ENCODE assay signal across 8 mouse cellular contexts in the genomic region with DNA sequence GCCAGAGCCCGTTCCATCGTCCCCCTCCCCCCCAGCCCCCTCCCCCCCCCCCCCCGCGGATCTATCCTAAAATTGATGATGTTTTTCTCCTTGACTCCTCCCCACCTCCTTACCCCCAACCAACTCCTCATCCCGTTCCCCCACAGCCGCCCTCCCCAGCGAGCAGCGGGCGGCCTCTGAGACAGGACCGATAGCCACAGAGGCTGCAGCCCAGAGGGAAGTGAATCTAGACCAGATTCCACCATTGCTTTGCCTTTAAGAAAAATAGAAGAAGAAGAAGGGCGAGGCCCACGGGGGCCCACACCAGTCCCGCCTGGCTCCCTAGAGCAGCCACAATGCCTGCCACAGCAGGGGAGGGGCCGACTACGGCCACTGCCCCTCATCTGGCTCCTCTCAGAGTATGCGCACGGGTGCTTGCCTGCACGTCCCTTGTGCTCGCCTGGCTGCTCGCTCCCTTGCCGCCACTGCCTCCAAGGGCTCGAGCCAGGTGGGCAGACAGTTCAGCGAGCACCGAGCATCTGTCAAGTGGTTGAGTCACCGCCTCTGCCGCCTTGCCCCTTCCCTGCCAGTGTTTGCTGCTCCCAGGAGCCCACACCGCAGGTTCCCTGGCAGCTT.
DNase-seq lines count a peak whose midpoint lies in the region; ATAC-seq and TF ChIP-seq lines count a peak whose summit lies in the region.

No protein-coding gene starts in this region.

- H3K4me2 ChIP-seq in hindbrain, postnatal 0 days (ENCODE audit: low read depth, low read length), result peak overlapping the region; percentile 49
- H3K4me2 ChIP-seq in midbrain, embryonic 14.5 days (ENCODE audit: low read length), result peak overlapping the region; percentile 45

- H3K4me1 ChIP-seq in kidney, adult 2 months (ENCODE audit: control insufficient read depth, insufficient read depth, low read length), result no peaks in the 10 kb centered on the region
- no peaks in the 10 kb centered on the region for H3K4me1 ChIP-seq in hindbrain, postnatal 0 days (ENCODE audit: insufficient read depth, low read length)
- no peaks in the 10 kb centered on the region for H3K4me1 ChIP-seq in midbrain, embryonic 14.5 days (ENCODE audit: control insufficient read depth, insufficient read depth, low read length)

- no peak overlapping the region for H3K9ac ChIP-seq in hindbrain, postnatal 0 days (replicated peaks; ENCODE audit: low read length)
- H3K9ac ChIP-seq in midbrain, embryonic 14.5 days (replicated peaks; ENCODE audit: low read length), result peak overlapping the region; percentile 34; the same call in 1 of the 2 replicates

- ATAC-seq in hindbrain, postnatal 0 days, result peak; percentile 63; the same call in 1 of the 2 replicates
- ATAC-seq in midbrain, embryonic 14.5 days (ENCODE audit: low FRiP score, low TSS enrichment), result no peak; the same call in 1 of the 2 replicates
- no peak for ATAC-seq in erythroblast, adult 5-6 weeks (replicated peaks; ENCODE audit: low FRiP score, poor library complexity, severe bottlenecking)

- 20% methylated on average over 21 of the region's 27 CpGs for WGBS in kidney, adult 2 months
- WGBS in hindbrain, postnatal 0 days, result 60% methylated on average over 25 of the region's 27 CpGs
- WGBS in midbrain, embryonic 14.5 days, result 53% methylated on average over 24 of the region's 27 CpGs

- no peak for TF ChIP-seq POLR2A in kidney, adult 2 months (IDR thresholded peaks at IDR 0.05; ENCODE audit: low read depth, low read length)

- H3K9me3 ChIP-seq in hindbrain, postnatal 0 days (ENCODE audit: low read length), result 0 out of 2 replicates have a peak, but pooled peaks cover 2% of the 10 kb centered on the region
- H3K9me3 ChIP-seq in midbrain, embryonic 14.5 days (ENCODE audit: control insufficient read depth, low read length), result no peaks in the 10 kb centered on the region

- H3K27me3 ChIP-seq in kidney, adult 2 months (replicated peaks; ENCODE audit: control insufficient read depth, insufficient read depth, low read length), result no peaks in the 10 kb centered on the region
- no peaks in the 10 kb centered on the region for H3K27me3 ChIP-seq in hindbrain, postnatal 0 days (ENCODE audit: insufficient read depth, low read length)
- H3K27me3 ChIP-seq in midbrain, embryonic 14.5 days (ENCODE audit: control insufficient read depth, insufficient read depth, low read length), result no peaks in the 10 kb centered on the region

- H3K4me3 ChIP-seq in kidney, adult 2 months (ENCODE audit: insufficient read depth, low read depth, low read length), result peak overlapping the region; percentile 41
- peak overlapping the region; percentile 31 for H3K4me3 ChIP-seq in hindbrain, postnatal 0 days (ENCODE audit: low read length)
- H3K4me3 ChIP-seq in midbrain, embryonic 14.5 days (replicated peaks; ENCODE audit: low read depth, low read length), result peak overlapping the region; percentile 31

- peak; percentile 20 for DNase-seq in kidney, adult 2 months
- DNase-seq in kidney, postnatal 14 days, result no peak
- peak; percentile 2 for DNase-seq in embryo, embryonic 11 days
- DNase-seq in hindbrain, postnatal 0 days (ENCODE audit: low spot score), result peak; percentile 4
- peak; percentile 1 for DNase-seq in midbrain, embryonic 14.5 days
- DNase-seq in layer of hippocampus, adult 11-12 months (ENCODE audit: low spot score), result no peak
- no peak for DNase-seq in urinary bladder, adult 18-20 months (ENCODE audit: low spot score in 2 of 2)

- TF ChIP-seq CTCF in kidney, adult 2 months (conservative IDR thresholded peaks at IDR 0.05; ENCODE audit: insufficient read depth, insufficient read length, low read depth, low read length), result no peak
- no peak for TF ChIP-seq CTCF in hindbrain, postnatal 0 days (IDR thresholded peaks at IDR 0.05; ENCODE audit: low read depth)

- H3K27ac ChIP-seq in kidney, adult 2 months (ENCODE audit: insufficient read depth, low read depth, low read length), result peak overlapping the region; percentile 5
- H3K27ac ChIP-seq in hindbrain, postnatal 0 days, result no peak overlapping the region
- H3K27ac ChIP-seq in midbrain, embryonic 14.5 days (replicated peaks; ENCODE audit: low read depth, low read length), result no peak overlapping the region

- H3K36me3 ChIP-seq in kidney, adult 2 months (ENCODE audit: control insufficient read depth, insufficient read depth, low read length), result no peaks in the 10 kb centered on the region
- H3K36me3 ChIP-seq in hindbrain, postnatal 0 days (ENCODE audit: insufficient read depth, low read length), result no peaks in the 10 kb centered on the region
- H3K36me3 ChIP-seq in midbrain, embryonic 14.5 days (ENCODE audit: control insufficient read depth, insufficient read depth, low read length), result no peaks in the 10 kb centered on the region

Comparison
In these comparisons a context has a peak if more than half of its experiments do, and no peak if none do; other contexts are left out.
1. DNase-seq: peak in kidney, adult 2 months (single experiment), embryo, embryonic 11 days (single experiment), hindbrain, postnatal 0 days (single experiment) and midbrain, embryonic 14.5 days (single experiment); none in kidney, postnatal 14 days (single experiment), layer of hippocampus, adult 11-12 months (single experiment) and urinary bladder, adult 18-20 months (0 of 2).
2. Peak in every context shown above with its lines, with median percentiles within 50 percentile points of each other: H3K4me3 ChIP-seq.